Mouse (Mus musculus) hindbrain, embryonic 16.5 days (tissue): ENCODE data around the gene Cdk17. TPM values are rescaled to one million over a fixed set of nuclear protein-coding genes. Genes with fewer than 3 reads are reported as not detected.

Source experiments
- ATAC-seq: fragments of 200-750 bp; cut with Nextera tagmentation; 2 replicates; pipeline ENCODE4 v1.8.0; 2017; ENCODE audit warnings: moderate TSS enrichment, moderate library complexity
- H3K27ac ChIP-seq: fragments of 300-500 bp; sonication (generic); 2 replicates; pipeline ENCODE4 v1.5.1; 2014; ENCODE audit warnings: low read depth, mild to moderate bottlenecking, control low read depth, low read length, moderate library complexity
- H3K27me3 ChIP-seq: fragments of 300-500 bp; sonication (generic); replicated peaks from 2 replicates; pipeline ENCODE4 v1.6.1; 2014; ENCODE audit warnings: low read length; ENCODE audit not compliant: control insufficient read depth, insufficient read depth
- H3K36me3 ChIP-seq: fragments of 300-500 bp; sonication (generic); 2 replicates; pipeline ENCODE4 v1.6.1; 2014; ENCODE audit warnings: mild to moderate bottlenecking, low read length, moderate library complexity, mixed read lengths; ENCODE audit not compliant: control insufficient read depth, insufficient read depth
- H3K4me1 ChIP-seq: fragments of 300-500 bp; sonication (generic); 2 replicates; pipeline ENCODE4 v1.6.1; 2014; ENCODE audit warnings: low read depth, low read length; ENCODE audit not compliant: control insufficient read depth, insufficient read depth
- H3K4me2 ChIP-seq: fragments of 300-500 bp; sonication (generic); 2 replicates; pipeline ENCODE4 v1.6.1; 2014; ENCODE audit warnings: mild to moderate bottlenecking, low read length, control low read depth, moderate library complexity
- H3K4me3 ChIP-seq: fragments of 300-500 bp; sonication (generic); 2 replicates; pipeline ENCODE4 v1.5.1; 2014; ENCODE audit warnings: mild to moderate bottlenecking, low read length, control low read depth, moderate library complexity
- H3K9ac ChIP-seq: fragments of 300-500 bp; sonication (generic); 2 replicates; pipeline ENCODE4 v1.6.1; 2014; ENCODE audit warnings: low read depth, mild to moderate bottlenecking, control low read depth, low read length, moderate library complexity
- H3K9me3 ChIP-seq: fragments of 300-500 bp; sonication (generic); 2 replicates; pipeline ENCODE4 v1.6.1; 2014; ENCODE audit warnings: mild to moderate bottlenecking, low read length, moderate library complexity; ENCODE audit not compliant: control insufficient read depth
- WGBS: fragments of 180-500 bp; shearing (Covaris S2); extraction: QIAGEN DNeasy Blood & Tissue Kit; methylation state at CpG from one replicate; pipeline ENCODE4 v1.1.7; 2014; 5-methylcytosine and 5-hydroxymethylcytosine counted together
- polyA plus RNA-seq: library from polyadenylated mRNA; unstranded; fragments of >200 nt; fragmentation: Nextera tagmentation; extraction: Ambion mirVana; gene quantifications from 2 replicates; pipeline ENCODE4 v1.2.1, GENCODE M21; 2015

Cdk17 gene
- polyA plus RNA-seq, 1 experiment from 2014 or later: 31.6 TPM

DNA sequence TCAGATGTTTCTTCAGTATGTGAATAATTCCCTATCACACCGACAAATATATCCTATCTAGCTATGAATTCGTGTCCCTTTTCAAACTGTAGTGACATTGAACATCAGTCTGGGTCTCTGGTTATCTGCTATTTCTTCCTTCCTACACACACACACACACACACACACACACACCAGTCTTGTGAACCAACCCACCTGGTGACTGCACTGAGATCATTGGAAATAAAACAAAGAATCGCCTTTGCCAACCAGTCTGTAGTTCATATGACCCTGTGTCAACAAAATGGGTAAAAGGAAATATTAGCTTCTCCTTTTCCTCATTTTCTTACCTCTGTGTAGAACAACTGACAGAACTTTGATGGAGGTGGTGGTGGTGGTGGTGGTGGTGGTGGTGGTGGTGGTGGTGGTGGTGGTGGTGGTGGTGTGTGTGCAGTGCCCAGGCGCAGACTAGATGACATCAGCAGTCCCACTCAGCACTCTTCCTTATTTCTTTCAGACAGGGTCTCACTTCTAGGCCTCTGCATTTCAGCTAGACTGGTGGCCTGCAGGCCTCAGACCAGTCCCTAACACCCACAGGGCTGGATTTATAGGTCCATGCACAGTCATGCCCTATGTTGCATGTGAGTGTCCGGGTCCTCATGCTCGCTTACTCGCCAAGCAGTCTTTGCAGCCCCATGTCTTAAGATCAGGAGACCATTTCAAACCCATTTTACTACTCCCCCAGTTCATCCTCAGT is 85.7 kb downstream of the Cdk17 start:
- ATAC-seq: 0 out of 2 replicates have a peak, but pooled peaks have one; percentile 9
- no peak overlapping the region for H3K27ac ChIP-seq
- 94% methylated on average over 7 of the region's 7 CpGs for WGBS

DNA sequence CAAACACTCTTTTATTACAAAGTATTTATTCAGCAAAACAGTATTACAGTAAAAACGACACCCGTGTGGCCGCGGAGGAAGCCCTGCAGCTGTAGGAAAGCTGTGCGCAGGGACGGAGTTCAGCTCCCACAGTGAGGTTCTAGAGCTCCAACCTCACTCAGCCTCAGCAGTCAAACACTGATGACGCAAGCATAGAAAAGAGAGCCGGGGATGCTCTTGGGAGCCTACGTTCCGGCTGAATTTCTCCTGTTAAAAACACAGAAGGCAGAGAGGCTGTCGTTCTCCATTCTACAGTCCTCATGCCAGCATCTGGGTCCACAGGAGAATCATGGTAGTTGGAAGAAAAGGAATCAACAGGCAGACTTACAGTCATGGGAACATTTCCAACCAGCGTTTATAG is 86.7 kb downstream of the Cdk17 start:
- Histone ChIP-seq H3K4me3 (no peak overlapping the region), H3K9me3 (no peaks in the 10 kb centered on the region), H3K4me2 (no peak overlapping the region), H3K9ac (no peak overlapping the region), H3K36me3 (peaks cover 2% of the 10 kb centered on the region; the same call in 1 of the 2 replicates), H3K27ac (no peak overlapping the region), H3K27me3 (no peaks in the 10 kb centered on the region), H3K4me1 (peaks cover 4% of the 10 kb centered on the region; the same call in 1 of the 2 replicates)
- 83% methylated on average over 12 of the region's 12 CpGs for whole genome bisulfite sequencing
- no peak for ATAC-seq

More for the DNA sequence above, 85.7 kb downstream of the Cdk17 start:
- no peak overlapping the region for H3K9ac ChIP-seq
- peaks cover 4% of the 10 kb centered on the region; the same call in 1 of the 2 replicates for H3K4me1 ChIP-seq
- H3K36me3 ChIP-seq: peaks cover 2% of the 10 kb centered on the region; the same call in 1 of the 2 replicates
- H3K4me3 ChIP-seq: no peak overlapping the region
- H3K4me2 ChIP-seq: no peak overlapping the region
- H3K9me3 ChIP-seq: no peaks in the 10 kb centered on the region
- H3K27me3 ChIP-seq: no peaks in the 10 kb centered on the region

DNA sequence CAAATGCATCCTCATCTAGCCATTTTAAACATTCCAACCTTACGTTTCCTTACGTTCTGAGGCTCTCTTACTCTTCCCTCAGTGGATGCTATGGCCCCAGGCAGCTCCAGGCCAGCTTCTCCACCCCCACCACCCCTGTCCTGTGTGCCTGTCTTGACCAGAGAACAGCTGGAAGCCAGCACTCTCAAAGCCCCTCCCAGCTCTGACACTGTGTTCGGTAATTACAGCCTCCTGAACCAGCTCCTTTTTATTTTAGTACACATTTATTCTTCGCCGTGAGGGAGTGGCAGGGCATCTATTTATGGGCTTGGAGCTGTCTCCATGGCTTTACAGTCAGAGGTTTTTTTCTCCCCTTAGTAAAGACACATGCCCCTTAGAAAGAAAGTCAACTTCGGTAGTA is 87.2 kb downstream of the Cdk17 start:
- Histone ChIP-seq H3K36me3 (peaks cover 2% of the 10 kb centered on the region; the same call in 1 of the 2 replicates), H3K4me1 (peaks cover 4% of the 10 kb centered on the region; the same call in 1 of the 2 replicates), H3K4me2 (no peak overlapping the region), H3K27ac (no peak overlapping the region), H3K27me3 (no peaks in the 10 kb centered on the region), H3K4me3 (no peak overlapping the region), H3K9ac (no peak overlapping the region), H3K9me3 (no peaks in the 10 kb centered on the region)
- ATAC-seq: no peak
- WGBS: 60% methylated on average over 6 of the region's 6 CpGs

DNA sequence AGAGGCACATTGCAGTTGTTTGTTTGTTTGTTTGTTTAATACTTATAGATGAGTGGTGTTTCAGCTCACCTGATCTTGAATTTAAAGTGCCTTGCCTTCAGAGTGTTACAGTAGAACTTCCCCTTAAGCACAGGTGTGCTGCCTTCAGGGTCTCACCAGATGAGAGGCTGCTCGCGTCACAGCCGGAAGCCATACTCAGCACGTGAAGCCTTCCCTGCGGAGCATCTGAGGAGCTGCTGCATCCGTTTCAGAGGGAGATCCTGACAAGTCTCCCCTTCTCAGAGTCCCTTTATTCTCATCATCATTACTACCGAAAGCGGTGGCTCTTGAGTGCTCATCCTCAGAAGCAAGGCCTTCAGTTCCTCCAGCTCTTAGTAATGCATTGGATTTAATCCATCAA is 87.7 kb downstream of the Cdk17 start:
- H3K4me2 ChIP-seq: no peak overlapping the region
- 63% methylated on average over 8 of the region's 8 CpGs for WGBS
- no peak for ATAC-seq
- H3K4me3 ChIP-seq: no peak overlapping the region
- H3K9me3 ChIP-seq: no peaks in the 10 kb centered on the region
- no peak overlapping the region for H3K27ac ChIP-seq
- H3K27me3 ChIP-seq: no peaks in the 10 kb centered on the region
- H3K9ac ChIP-seq: no peak overlapping the region
- H3K36me3 ChIP-seq: peaks cover 2% of the 10 kb centered on the region; the same call in 1 of the 2 replicates
- peaks cover 4% of the 10 kb centered on the region; the same call in 1 of the 2 replicates for H3K4me1 ChIP-seq

DNA sequence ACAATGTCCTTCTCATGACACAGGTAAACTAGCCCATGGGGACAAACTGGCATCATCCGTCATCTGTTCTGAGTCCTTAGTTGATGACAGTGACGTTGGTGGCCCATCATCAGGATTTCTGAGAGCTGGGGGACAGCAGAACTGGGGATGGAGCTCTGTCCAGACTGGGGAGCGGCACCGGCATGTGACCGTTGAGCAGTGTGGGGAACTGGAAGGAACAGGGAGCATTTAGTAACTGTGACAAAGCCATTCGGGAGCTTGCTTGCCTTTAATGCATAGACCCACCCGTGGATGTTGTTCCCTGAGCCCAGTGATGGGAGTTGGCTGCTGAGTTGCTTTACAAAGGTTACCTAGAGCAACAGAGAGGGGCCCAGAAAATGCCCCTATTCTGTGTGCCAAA is 89.2 kb downstream of the Cdk17 start:
- Histone ChIP-seq H3K9me3 (no peaks in the 10 kb centered on the region), H3K9ac (no peak overlapping the region), H3K27me3 (no peaks in the 10 kb centered on the region), H3K4me1 (peaks cover 9% of the 10 kb centered on the region; the same call in 1 of the 2 replicates), H3K27ac (no peak overlapping the region), H3K4me2 (no peak overlapping the region), H3K36me3 (peaks cover 2% of the 10 kb centered on the region; the same call in 1 of the 2 replicates), H3K4me3 (no peak overlapping the region)
- ATAC-seq: peak; percentile 37; the same call in 1 of the 2 replicates
- 52% methylated on average over 7 of the region's 7 CpGs for WGBS

DNA sequence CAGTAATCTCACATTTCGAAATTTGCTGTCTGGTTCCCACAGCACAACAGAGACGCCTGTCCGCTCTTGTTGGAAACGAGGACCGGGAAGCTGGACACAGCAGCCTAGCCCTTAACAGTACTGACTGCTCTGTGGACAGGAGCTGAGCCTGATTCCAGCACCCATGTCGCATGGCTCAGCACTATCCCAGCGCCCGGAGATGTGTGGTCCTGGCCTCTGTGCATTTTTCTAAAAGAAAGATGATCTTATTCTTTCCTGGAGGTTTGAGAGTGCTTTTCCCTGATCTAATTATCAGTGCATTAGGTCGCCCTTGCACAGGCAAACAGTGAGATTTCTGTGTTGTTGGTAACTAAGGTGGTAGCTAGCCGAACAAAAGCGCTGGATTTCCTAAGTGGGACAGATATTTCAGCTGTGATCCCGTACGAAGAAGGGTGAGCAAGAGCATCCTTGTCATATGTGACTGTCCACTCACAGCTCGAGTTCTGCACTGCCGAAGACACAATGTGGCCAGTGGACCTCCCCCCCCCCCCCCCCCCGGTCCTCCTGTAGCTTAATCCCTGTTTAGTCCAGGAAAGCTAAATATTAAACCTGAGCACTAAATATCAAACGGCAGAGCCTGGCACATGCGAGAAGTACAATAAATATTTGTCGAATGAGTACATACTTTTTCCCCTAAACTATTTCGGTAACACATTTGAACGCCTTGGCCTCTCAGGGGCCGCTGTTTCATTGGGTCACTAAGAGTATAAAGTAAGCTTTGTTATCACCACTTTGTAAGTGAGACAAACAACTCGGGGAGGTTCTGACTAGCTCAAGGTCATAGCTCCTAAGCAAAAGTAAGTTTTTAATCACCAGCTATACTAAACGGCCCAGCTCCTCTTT is 90.0 kb downstream of the Cdk17 start:
- H3K27ac ChIP-seq: no peak overlapping the region; the same call in 1 of the 2 replicates
- ATAC-seq: no peak
- WGBS: 73% methylated on average over 23 of the region's 24 CpGs

DNA sequence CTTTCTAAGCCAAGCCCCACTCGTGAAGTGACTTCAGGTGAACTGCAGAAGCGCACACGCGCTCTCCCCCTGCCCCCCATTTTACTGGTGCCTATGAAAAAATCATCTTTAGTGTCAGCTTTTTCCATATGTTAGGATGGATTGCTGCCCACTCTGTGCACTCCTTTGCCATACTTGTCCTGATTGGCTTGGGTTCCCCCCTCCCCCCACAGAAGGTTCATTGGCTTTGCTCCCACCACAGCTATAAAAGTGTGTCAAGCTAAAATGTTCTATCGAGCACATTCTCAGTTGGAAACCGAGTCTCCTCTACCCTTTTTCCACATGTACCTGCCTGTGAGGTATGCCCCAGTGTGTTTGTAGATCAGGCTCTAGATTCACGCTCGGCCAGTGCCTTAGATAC is 90.8 kb downstream of the Cdk17 start:
- no peak overlapping the region for H3K9ac ChIP-seq
- peaks cover 2% of the 10 kb centered on the region; the same call in 1 of the 2 replicates for H3K36me3 ChIP-seq
- no peaks in the 10 kb centered on the region for H3K27me3 ChIP-seq
- no peaks in the 10 kb centered on the region for H3K9me3 ChIP-seq
- no peak overlapping the region for H3K4me2 ChIP-seq
- no peak for ATAC-seq
- WGBS: 79% methylated on average over 8 of the region's 8 CpGs
- H3K4me3 ChIP-seq: no peak overlapping the region
- peaks cover 10% of the 10 kb centered on the region; the same call in 1 of the 2 replicates for H3K4me1 ChIP-seq
- H3K27ac ChIP-seq: no peak overlapping the region

More for the DNA sequence above, 90.0 kb downstream of the Cdk17 start:
- Histone ChIP-seq H3K9me3 (no peaks in the 10 kb centered on the region), H3K36me3 (peaks cover 2% of the 10 kb centered on the region; the same call in 1 of the 2 replicates), H3K27me3 (no peaks in the 10 kb centered on the region), H3K4me2 (no peak overlapping the region), H3K4me1 (peaks cover 10% of the 10 kb centered on the region; the same call in 1 of the 2 replicates), H3K9ac (no peak overlapping the region), H3K4me3 (no peak overlapping the region)

DNA sequence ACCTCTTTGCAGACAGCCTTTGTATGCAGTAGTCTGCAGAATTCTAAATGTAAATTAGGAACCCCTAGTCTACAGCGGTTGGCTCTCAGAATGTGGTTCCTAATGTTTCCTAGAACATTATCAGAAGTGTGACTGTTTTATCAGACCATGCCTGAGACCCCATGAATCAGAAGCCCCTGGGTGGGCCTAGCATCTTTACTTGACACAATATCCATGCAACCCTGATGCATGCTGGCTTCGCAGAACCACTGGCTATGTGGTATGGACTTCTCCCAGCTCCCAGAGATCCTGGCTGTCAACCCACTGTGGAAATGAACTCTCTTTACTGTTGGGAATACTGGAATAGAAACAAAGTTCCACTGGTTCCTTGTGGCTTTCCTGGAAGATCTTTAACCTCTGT is 92.0 kb downstream of the Cdk17 start:
- 94% methylated on average over 2 of the region's 2 CpGs for whole genome bisulfite sequencing
- Histone ChIP-seq H3K9me3 (no peaks in the 10 kb centered on the region), H3K4me1 (peaks cover 9% of the 10 kb centered on the region; the same call in 1 of the 2 replicates), H3K4me3 (no peak overlapping the region), H3K27me3 (no peaks in the 10 kb centered on the region), H3K4me2 (no peak overlapping the region), H3K36me3 (peaks cover 2% of the 10 kb centered on the region; the same call in 1 of the 2 replicates), H3K9ac (no peak overlapping the region), H3K27ac (no peak overlapping the region)
- no peak for ATAC-seq

DNA sequence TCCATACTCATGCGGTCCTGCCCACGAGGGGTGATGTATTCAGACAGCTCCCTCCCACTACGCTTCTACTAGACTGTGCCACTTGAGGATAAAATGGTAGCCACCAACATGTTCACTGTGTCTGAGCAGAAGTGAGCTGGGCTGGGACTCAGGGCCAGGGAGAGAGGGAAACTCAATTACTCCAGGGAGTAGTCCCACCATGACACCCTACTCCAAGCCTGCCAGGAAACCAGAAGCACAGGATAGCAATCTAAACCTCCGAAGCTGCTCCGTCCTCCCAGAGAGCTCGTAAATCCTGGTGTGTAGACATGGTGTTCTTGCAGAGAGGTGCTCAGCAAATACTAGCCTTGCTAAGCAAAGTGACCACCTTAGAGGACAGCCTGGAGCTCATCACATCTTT is 92.5 kb downstream of the Cdk17 start:
- ATAC-seq: no peak
- Histone ChIP-seq H3K27me3 (no peaks in the 10 kb centered on the region), H3K9me3 (no peaks in the 10 kb centered on the region), H3K4me3 (no peak overlapping the region), H3K36me3 (no peaks in the 10 kb centered on the region; the same call in 1 of the 2 replicates), H3K4me1 (peaks cover 6% of the 10 kb centered on the region; the same call in 1 of the 2 replicates), H3K9ac (no peak overlapping the region), H3K27ac (no peak overlapping the region), H3K4me2 (no peak overlapping the region)
- 95% methylated on average over 6 of the region's 6 CpGs for WGBS
